Mouse (Mus musculus) hindlimb bud, embryonic 11.5 days (tissue): ENCODE data around the gene Limch1.

Experiments used
- DNase-seq: peaks from one replicate; pipeline ENCODE4 v3.0.0-alpha.2; 2012; ENCODE audit warnings: low read depth, low spot score; ENCODE audit errors: extremely low spot score

Limch1 gene

DNA sequence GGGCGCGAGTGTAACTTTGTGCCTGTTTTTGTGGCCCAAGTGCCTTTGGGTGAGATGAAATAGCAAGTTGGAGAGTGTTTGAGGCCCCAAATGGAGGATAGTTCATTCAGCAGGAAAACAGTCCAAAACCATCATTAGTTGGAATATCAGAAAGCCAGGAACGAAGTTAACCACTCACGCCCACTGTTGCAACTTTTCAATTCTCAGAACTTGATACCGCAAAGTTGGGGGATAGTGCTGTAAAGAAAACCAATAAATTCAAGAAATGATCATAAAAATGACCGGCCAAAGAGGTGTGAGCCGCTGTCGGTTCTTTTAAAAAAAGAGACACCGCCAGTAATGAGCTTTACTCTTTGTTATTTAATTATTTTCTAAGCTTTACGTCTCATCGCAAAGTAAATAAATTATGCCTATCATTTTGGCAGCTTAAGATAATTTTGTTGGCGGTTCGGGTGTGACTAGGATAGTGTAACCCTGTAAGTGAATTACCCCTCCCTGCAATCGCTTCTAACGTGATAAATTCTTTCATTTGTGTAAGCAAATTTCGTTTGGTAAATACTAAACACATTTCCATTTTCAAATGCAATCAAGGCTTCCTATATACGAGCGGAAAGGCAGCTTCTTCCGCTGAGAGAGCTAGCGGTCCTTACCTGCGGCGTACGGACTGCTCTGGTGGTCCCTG, 352.6 kb downstream of the Limch1 start:
- no peak for DNase-seq

DNA sequence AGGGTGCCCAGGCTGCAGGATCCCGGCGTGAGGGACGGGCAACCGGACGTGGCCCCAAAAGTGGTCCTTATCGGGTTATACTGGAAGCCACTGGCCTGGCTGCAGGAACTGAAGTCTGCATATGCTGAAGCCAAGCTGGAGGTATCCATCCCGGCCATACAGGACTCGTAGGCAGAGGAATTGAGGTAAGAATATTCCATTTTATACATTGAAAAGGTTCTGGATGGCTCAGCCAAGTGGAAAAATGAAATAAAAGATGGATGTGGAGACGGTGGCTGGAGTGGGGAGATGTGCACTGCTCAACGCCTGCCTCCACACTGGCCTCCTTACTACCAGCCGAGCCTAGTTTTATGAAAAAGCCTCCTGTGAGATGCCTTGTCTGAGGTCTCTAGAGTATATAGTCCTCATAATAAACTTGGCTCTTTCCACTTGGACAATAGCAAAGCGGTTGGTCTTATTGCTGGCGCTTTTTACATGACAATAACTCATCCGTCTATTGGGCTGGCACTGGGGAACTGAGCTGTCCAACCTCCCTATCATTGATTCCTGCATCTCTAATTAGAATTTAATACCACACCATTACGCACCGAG, 353.2 kb downstream of the Limch1 start, which contains the start of gene Phox2b:
TSS of gene Phox2b (minus strand) at position 569 of the 591 bp plus-strand sequence.
- no peak for DNase-seq

DNA sequence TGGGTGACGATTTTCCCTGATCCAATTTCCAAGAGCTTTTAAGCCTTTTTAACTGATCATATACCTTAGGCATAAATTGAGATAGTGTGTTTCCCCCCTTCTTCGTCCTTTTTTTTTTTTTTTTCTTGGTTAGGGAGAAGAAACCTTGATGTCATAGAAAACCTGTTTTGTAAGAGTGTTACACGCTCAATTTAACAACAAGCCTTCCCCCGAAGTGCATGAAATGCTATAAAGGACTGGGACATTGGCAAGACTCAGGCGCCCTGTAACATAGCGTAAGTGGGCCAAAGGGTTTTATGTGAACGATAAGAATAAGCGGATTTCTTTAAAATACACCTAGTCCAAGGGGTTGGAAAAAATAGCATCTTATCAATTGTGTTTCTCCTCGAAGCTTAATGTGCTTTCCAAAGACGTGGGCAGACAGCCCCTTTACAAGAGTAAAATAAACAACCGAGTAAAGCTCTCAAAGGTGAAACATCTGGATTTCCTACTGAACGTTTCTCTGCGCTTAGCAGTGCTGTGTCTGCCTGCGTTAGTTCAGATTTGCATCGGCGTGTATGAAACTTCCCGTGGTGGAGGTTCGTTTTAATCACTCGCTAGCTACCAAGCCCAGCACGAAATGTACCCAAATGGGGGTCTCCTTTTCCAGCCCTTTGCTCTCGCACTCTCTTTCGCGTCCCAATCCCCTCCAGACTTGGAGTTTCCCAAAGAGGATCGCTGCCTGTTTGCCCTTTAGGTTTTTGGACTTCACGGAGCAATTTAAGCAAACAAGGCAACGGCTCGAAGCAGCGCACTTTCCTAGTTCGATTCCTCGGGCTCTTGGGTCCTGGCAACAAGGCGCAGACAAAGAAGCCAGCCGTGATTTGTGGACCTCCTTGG, 354.0 kb downstream of the Limch1 start:
- DNase-seq: no peak

DNA sequence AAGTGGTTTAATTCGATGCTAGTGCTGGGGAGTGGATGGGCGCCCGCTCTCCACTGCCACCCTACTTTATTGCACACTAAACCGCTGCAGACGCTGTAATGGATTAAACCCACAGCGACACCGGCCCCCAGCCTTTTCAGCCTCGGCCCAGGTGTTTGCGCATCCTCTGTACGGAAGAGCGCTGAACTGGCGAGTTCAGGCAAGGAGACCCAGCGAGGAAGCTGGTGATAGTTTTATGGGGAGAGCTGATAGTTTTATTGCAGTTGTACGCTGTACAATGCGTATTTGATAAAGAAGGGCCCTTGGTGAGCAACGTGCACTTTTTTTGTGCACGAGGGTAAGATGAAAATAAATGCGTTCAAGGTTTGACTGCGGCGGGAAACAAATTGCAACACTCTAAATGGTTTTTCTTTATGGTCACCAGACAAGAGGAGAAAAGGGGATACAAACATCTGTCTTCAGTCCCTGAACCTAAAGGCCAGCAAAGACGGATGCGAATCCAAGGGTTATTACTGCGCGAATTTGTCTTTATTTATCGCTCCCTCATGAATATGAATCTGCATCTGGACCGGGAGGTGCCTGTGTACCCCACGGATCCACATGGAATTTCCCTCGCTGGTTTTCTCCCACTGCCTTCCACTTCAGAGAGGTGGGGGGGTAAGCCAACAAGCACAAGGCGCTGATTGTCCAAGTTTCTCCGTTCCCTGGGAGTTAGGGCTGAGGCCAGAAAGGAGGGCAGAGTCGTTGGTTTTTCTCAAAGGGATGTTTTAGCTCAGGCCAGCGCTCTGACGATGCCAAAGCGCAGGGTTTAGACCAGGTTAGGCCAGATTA, 355.2 kb downstream of the Limch1 start:
- DNase-seq: no peak

DNA sequence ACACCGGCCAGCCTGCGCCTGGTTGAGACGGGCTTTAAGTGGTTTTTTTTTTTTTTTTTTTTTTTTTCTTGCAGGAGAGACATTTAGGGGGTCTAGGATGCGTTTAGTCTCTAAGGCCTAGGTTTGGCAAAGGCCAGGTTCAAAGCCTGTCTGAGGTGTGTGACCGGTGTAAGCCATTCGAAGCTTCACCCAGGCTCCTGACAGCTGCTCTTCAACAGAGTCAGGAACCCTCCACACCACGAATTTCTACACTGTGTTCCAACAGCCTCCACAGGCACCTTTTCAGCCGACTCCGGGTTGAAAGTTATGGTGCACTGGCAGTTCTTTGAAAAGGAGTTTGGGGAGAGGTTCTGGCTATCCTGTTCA, 355.8 kb downstream of the Limch1 start:
- DNase-seq: no peak

DNA sequence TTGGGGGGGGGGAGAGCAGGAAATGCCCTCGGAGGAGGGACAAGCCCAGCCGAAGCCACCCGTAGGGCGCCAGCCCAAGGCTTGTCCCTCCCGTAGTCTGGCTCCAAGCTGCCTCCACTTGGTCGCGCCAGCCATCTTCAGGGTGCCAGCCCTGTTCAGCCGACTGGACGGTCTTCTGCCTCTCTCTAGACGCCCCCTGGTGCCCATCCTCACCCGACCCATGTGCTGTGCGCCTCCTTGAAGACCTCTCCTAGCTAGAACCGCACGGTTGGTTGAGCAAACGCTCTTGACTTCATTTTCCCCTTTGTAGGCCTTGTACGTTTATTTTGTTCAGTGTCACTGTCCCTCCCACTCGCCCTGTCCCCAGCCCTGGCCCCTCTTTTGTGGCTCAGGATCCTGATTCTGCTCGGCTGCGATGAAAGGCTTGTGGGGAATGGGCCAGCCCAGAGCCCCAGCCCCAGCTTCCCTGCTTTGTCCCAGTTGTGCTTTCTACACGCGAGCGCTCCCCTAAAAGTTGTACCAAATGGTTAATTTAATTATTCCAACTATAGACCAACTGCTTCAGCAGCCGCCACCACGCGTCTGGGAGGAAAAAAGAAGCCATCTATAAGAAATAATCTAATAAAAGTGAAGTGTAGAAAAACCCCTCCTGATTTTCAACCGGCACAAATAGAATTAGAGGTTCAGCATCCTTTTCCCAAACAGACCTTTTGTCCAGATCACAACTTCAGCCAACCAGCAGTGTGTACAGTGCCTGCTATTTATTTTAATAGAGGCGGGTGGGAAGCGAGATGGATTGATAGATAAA, 356.4 kb downstream of the Limch1 start:
- DNase-seq: no peak

DNA sequence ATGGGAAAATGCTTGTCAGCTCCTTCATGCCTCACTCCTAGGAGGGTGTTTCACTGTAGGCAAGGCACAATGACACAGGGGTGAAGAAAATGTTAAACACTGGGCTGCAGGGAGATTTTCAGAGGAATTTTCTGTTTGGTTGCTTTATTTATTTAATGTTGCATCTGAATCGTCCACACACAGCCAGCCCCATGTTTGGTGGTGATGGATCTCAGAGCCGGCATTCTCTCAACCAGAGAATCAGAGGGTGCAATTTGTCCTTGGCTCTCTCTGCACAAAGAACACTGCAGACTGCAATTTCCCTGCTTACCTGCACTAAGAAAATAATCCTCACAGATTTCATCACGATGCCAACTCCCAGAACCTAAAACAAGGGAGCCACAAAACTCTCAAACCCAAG, 357.4 kb downstream of the Limch1 start:
- DNase-seq: no peak

DNA sequence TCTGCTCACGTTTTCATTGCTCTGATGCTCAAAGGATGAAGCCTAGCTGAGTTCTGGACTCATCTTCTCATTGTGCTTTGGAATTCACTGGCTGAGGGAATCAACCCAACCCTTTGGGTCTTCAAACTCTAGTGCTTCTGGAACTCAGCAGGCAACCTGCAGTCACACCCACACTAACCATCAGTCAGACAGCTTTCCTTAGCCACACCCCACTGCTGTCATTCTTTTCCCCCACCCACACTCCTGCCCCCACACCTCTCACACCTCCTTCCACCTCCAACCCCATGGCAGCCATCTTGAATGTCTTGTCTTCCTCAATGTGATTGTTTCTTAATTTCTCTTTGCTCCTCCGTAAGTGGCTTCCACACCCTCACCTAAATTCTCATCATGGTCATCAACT, 360.6 kb downstream of the Limch1 start:
- no peak for DNase-seq
